Mouse (Mus musculus): ENCODE measurements around the gene Cwc25. TPM values are rescaled to one million over a fixed set of nuclear protein-coding genes. Genes with fewer than 3 reads are reported as not detected.

Gene Cwc25
- polyA plus RNA-seq, 1 experiment from 2014 or later = 21.8 TPM

- Histone ChIP-seq H3K36me3 (peaks cover 39% of the 10 kb centered on the region), H3K4me3 (no peak overlapping the region), H3K9me3 (replicated peaks) (no peaks in the 10 kb centered on the region), H3K27me3 (ENCODE audit: low read depth, poor library complexity, severe bottlenecking) (no peaks in the 10 kb centered on the region), H3K27ac (replicated peaks) (peak overlapping the region; percentile 77; the same call in 1 of the 2 replicates), H3K4me1 (peaks cover 91% of the 10 kb centered on the region)
- DNase-seq (ENCODE audit: low spot score) = no peak
- 59% methylated on average over 6 of the region's 6 CpGs for WGBS
Measured at GRCm38 (mm10) chr11:97807626-97808025, 41.3 kb upstream of the Cwc25 start.

GRCm38 (mm10) chr11:97806613-97806964 lies 40.2 kb upstream of the Cwc25 start:
- peaks cover 91% of the 10 kb centered on the region for H3K4me1 ChIP-seq

GRCm38 (mm10) chr11:97805662-97806612 lies 39.6 kb upstream of the Cwc25 start:
- peak; percentile 42 for DNase-seq (ENCODE audit: low spot score)
- WGBS = 52% methylated on average over 15 of the region's 15 CpGs
- no peaks in the 10 kb centered on the region for H3K27me3 ChIP-seq (ENCODE audit: low read depth, poor library complexity, severe bottlenecking)
- peak overlapping the region; percentile 78 for H3K27ac ChIP-seq (replicated peaks)
- peaks cover 39% of the 10 kb centered on the region for H3K36me3 ChIP-seq
- H3K9me3 ChIP-seq (replicated peaks) = no peaks in the 10 kb centered on the region
- peak overlapping the region; percentile 26 for H3K4me3 ChIP-seq
- H3K4me1 ChIP-seq = peaks cover 91% of the 10 kb centered on the region

More at GRCm38 (mm10) chr11:97806613-97806964, 40.2 kb upstream of the Cwc25 start:
- no peak for DNase-seq (ENCODE audit: low spot score)
- Histone ChIP-seq H3K27me3 (ENCODE audit: low read depth, poor library complexity, severe bottlenecking) (no peaks in the 10 kb centered on the region), H3K4me3 (peak overlapping the region; percentile 20; the same call in 1 of the 2 replicates), H3K36me3 (peaks cover 39% of the 10 kb centered on the region), H3K9me3 (replicated peaks) (no peaks in the 10 kb centered on the region), H3K27ac (replicated peaks) (peak overlapping the region; percentile 78)
- 74% methylated on average over 7 of the region's 7 CpGs for WGBS

GRCm38 (mm10) chr11:97804841-97805661 lies 38.7 kb upstream of the Cwc25 start:
- Histone ChIP-seq H3K27me3 (ENCODE audit: low read depth, poor library complexity, severe bottlenecking) (no peaks in the 10 kb centered on the region), H3K4me3 (peak overlapping the region; percentile 26; the same call in 1 of the 2 replicates), H3K36me3 (peaks cover 36% of the 10 kb centered on the region), H3K27ac (replicated peaks) (peak overlapping the region; percentile 78), H3K4me1 (peaks cover 88% of the 10 kb centered on the region), H3K9me3 (replicated peaks) (no peaks in the 10 kb centered on the region)
- DNase-seq (ENCODE audit: low spot score) = no peak
- WGBS = 46% methylated on average over 9 of the region's 9 CpGs

GRCm38 (mm10) chr11:97803847-97804246 lies 37.5 kb upstream of the Cwc25 start:
- peaks cover 83% of the 10 kb centered on the region for H3K4me1 ChIP-seq
- H3K27ac ChIP-seq (replicated peaks) = 0 out of 2 replicates have a peak overlapping the region, but pooled peaks have one; percentile 13
- no peaks in the 10 kb centered on the region for H3K27me3 ChIP-seq (ENCODE audit: low read depth, poor library complexity, severe bottlenecking)
- no peak for DNase-seq (ENCODE audit: low spot score)
- WGBS = 80% methylated on average over 5 of the region's 5 CpGs
- no peak overlapping the region for H3K4me3 ChIP-seq
- H3K9me3 ChIP-seq (replicated peaks) = no peaks in the 10 kb centered on the region
- H3K36me3 ChIP-seq = peaks cover 25% of the 10 kb centered on the region

GRCm38 (mm10) chr11:97802495-97802894 lies 36.1 kb upstream of the Cwc25 start:
- H3K4me3 ChIP-seq = 0 out of 2 replicates have a peak overlapping the region, but pooled peaks have one; percentile 95
- H3K9me3 ChIP-seq (replicated peaks) = no peaks in the 10 kb centered on the region
- H3K27me3 ChIP-seq (ENCODE audit: low read depth, poor library complexity, severe bottlenecking) = 0 out of 2 replicates have a peak, but pooled peaks cover 6% of the 10 kb centered on the region
- H3K27ac ChIP-seq (replicated peaks) = no peak overlapping the region; the same call in 1 of the 2 replicates
- DNase-seq (ENCODE audit: low spot score) = no peak
- peaks cover 12% of the 10 kb centered on the region for H3K36me3 ChIP-seq
- H3K4me1 ChIP-seq = peaks cover 76% of the 10 kb centered on the region
- WGBS = 40% methylated on average over 6 of the region's 6 CpGs

- H3K4me3 ChIP-seq = peak overlapping the region; percentile 95; the same call in 1 of the 2 replicates
- 0 out of 2 replicates have a peak, but pooled peaks cover 6% of the 10 kb centered on the region for H3K27me3 ChIP-seq (ENCODE audit: low read depth, poor library complexity, severe bottlenecking)
- H3K9me3 ChIP-seq (replicated peaks) = no peaks in the 10 kb centered on the region
- H3K36me3 ChIP-seq = peaks cover 8% of the 10 kb centered on the region
- peaks cover 73% of the 10 kb centered on the region for H3K4me1 ChIP-seq
- peak overlapping the region; percentile 93; the same call in 1 of the 2 replicates for H3K27ac ChIP-seq (replicated peaks)
- DNase-seq (ENCODE audit: low spot score) = no peak
- 39% methylated on average over 1 of the region's 1 CpGs for WGBS
Measured at GRCm38 (mm10) chr11:97802194-97802470, 35.8 kb upstream of the Cwc25 start.

GRCm38 (mm10) chr11:97801409-97802193 lies 35.2 kb upstream of the Cwc25 start:
- Histone ChIP-seq H3K27me3 (ENCODE audit: low read depth, poor library complexity, severe bottlenecking) (0 out of 2 replicates have a peak, but pooled peaks cover 6% of the 10 kb centered on the region), H3K9me3 (replicated peaks) (no peaks in the 10 kb centered on the region), H3K4me3 (peak overlapping the region; percentile 95), H3K4me1 (peaks cover 68% of the 10 kb centered on the region), H3K36me3 (0 out of 2 replicates have a peak, but pooled peaks cover 4% of the 10 kb centered on the region), H3K27ac (replicated peaks) (peak overlapping the region; percentile 93)
- WGBS = 32% methylated on average over 8 of the region's 8 CpGs
- DNase-seq (ENCODE audit: low spot score) = peak; percentile 52

- Histone ChIP-seq H3K4me1 (peaks cover 60% of the 10 kb centered on the region), H3K36me3 (0 out of 2 replicates have a peak, but pooled peaks cover 4% of the 10 kb centered on the region), H3K27me3 (ENCODE audit: low read depth, poor library complexity, severe bottlenecking) (0 out of 2 replicates have a peak, but pooled peaks cover 6% of the 10 kb centered on the region), H3K27ac (replicated peaks) (peak overlapping the region; percentile 93), H3K4me3 (peak overlapping the region; percentile 95), H3K9me3 (replicated peaks) (no peaks in the 10 kb centered on the region)
- no peak for DNase-seq (ENCODE audit: low spot score)
- 9% methylated on average over 17 of the region's 17 CpGs for WGBS
Measured at GRCm38 (mm10) chr11:97800691-97801408, 34.5 kb upstream of the Cwc25 start.

- Histone ChIP-seq H3K27me3 (ENCODE audit: low read depth, poor library complexity, severe bottlenecking) (0 out of 2 replicates have a peak, but pooled peaks cover 6% of the 10 kb centered on the region), H3K4me3 (peak overlapping the region; percentile 95), H3K36me3 (0 out of 2 replicates have a peak, but pooled peaks cover 4% of the 10 kb centered on the region), H3K4me1 (peaks cover 53% of the 10 kb centered on the region), H3K9me3 (replicated peaks) (no peaks in the 10 kb centered on the region), H3K27ac (replicated peaks) (peak overlapping the region; percentile 93)
- under 1% methylated on average over 39 of the region's 43 CpGs for WGBS
- DNase-seq (ENCODE audit: low spot score) = peak; percentile 78
Measured at GRCm38 (mm10) chr11:97799994-97800690, 33.8 kb upstream of the Cwc25 start.

Data from midbrain, embryonic 10.5 days (tissue).